Mouse (Mus musculus) mesoderm, embryonic 11.5 days (tissue): Measurements from ENCODE around the gene 2210407C18Rik.

Experiments used
- DNase-seq: peaks from one replicate; pipeline ENCODE4 v3.0.0-alpha.2; 2012; ENCODE audit warnings: low read depth, low spot score

2210407C18Rik gene

GRCm38 (mm10) chr11:58615975-58616374 is at the start of gene 2210407C18Rik:
2210407C18Rik (minus strand) TSS chr11:58616075.
- DNase-seq: no peak

- DNase-seq: no peak
Observed at GRCm38 (mm10) chr11:58658596-58658995, 42.7 kb upstream of the 2210407C18Rik start, which contains the start of gene Olfr322. Olfr322 (plus strand) TSS chr11:58658782.

- no peak for DNase-seq
Observed at GRCm38 (mm10) chr11:58655151-58655550, 39.3 kb upstream of the 2210407C18Rik start.

- DNase-seq: peak; percentile 40
Observed at GRCm38 (mm10) chr11:58643350-58643749, 27.5 kb upstream of the 2210407C18Rik start.

GRCm38 (mm10) chr11:58641638-58642358 is 25.9 kb upstream of the 2210407C18Rik start:
- no peak for DNase-seq

- DNase-seq: no peak
Observed at GRCm38 (mm10) chr11:58641057-58641456, 25.2 kb upstream of the 2210407C18Rik start.

GRCm38 (mm10) chr11:58640272-58640867 is 24.5 kb upstream of the 2210407C18Rik start, which contains the start of gene Trim58:
Trim58 (plus strand) TSS chr11:58640465.
- DNase-seq: peak; percentile 39

- DNase-seq: no peak
Observed at GRCm38 (mm10) chr11:58638176-58638701, 22.4 kb upstream of the 2210407C18Rik start.

GRCm38 (mm10) chr11:58636376-58636977 is 20.6 kb upstream of the 2210407C18Rik start:
- peak; percentile 70 for DNase-seq

GRCm38 (mm10) chr11:58634878-58635277 is 19.0 kb upstream of the 2210407C18Rik start:
- DNase-seq: no peak

GRCm38 (mm10) chr11:58630401-58630800 is 14.5 kb upstream of the 2210407C18Rik start, which contains the start of gene Olfr323:
Olfr323 (minus strand) TSS chr11:58630501.
- DNase-seq: no peak

GRCm38 (mm10) chr11:58626146-58626545 is 10.3 kb upstream of the 2210407C18Rik start:
- no peak for DNase-seq

- no peak for DNase-seq
Observed at GRCm38 (mm10) chr11:58618793-58619192, 2.9 kb upstream of the 2210407C18Rik start.

- DNase-seq: no peak
Observed at GRCm38 (mm10) chr11:58618369-58618768, 2.5 kb upstream of the 2210407C18Rik start.

- DNase-seq: no peak
Observed at GRCm38 (mm10) chr11:58614526-58614925, 1.3 kb downstream of the 2210407C18Rik start.

GRCm38 (mm10) chr11:58613359-58613758 is 2.5 kb downstream of the 2210407C18Rik start:
- DNase-seq: no peak

GRCm38 (mm10) chr11:58607030-58607429 is 8.8 kb downstream of the 2210407C18Rik start:
- no peak for DNase-seq

- DNase-seq: no peak
Observed at GRCm38 (mm10) chr11:58606177-58606919, 9.5 kb downstream of the 2210407C18Rik start.

GRCm38 (mm10) chr11:58605228-58605627 is 10.6 kb downstream of the 2210407C18Rik start:
- DNase-seq: no peak

GRCm38 (mm10) chr11:58604688-58605087 is 11.2 kb downstream of the 2210407C18Rik start:
- no peak for DNase-seq

- no peak for DNase-seq
Observed at GRCm38 (mm10) chr11:58602800-58603560, 12.9 kb downstream of the 2210407C18Rik start.
